Mouse (Mus musculus) kidney, adult 8-10 months (tissue): ENCODE measurements around the gene Gstp3.
"Not testable (repeated sequence)": the region's sequence is repeated elsewhere in the genome, so short reads cannot be mapped to it uniquely, and the experiment has no call there.

Source experiments
- DNase-seq, 2 experiments: peaks; one replicate each; pipeline ENCODE4 v3.0.0; 2022

Gene Gstp3

GRCm38 (mm10) chr19:4088146-4088545 is 28.8 kb upstream of the Gstp3 start:
- no peak for DNase-seq

- no peak for DNase-seq
Observed at GRCm38 (mm10) chr19:4087090-4087489, 27.7 kb upstream of the Gstp3 start.

GRCm38 (mm10) chr19:4086156-4086555 is 26.8 kb upstream of the Gstp3 start:
- DNase-seq, result no peak

DNA sequence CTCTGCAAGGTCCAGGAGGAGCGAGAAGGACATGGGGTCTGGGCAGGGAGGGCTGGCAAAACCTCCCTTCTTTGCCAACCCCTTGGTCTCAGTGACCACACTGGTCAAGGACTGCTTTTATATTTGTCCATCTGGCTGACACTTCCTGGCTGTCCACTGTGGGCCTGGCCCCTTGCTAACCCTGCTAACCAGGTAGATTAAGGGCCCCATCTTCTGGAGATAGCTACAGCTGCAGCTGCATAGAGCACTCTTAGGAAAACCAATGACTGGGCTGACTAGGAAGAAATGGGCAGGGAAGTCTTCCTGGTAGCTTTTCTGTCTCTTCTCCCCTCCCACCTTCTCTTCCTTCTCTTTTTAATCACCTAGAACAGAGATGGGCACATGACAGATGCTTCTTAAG is 25.6 kb upstream of the Gstp3 start:
- peak in 1 of 2 experiments; percentile 57 for DNase-seq

DNA sequence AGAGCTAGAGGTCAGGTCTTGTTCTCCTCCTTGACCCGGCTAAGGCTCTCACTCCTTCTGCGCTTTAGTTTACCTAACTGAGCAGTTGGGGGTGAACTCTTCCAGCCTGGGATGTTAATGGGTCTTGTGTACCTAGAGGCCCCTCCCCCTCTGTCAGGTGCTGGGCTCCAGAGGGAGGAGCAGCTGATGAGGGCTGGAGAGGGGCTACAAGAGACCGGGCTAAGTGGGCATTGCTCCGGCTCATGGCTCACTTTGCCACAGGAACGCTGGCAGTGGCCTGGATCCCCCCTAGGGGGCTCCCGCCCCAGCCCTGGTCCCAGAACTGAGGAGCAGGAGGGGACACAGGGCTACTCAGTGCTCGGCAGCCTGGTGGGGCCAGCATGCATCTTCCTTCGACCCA is 24.5 kb upstream of the Gstp3 start:
- DNase-seq, result no peak

GRCm38 (mm10) chr19:4083316-4083715 is 23.9 kb upstream of the Gstp3 start:
- no peak for DNase-seq

- no peak for DNase-seq
Observed at GRCm38 (mm10) chr19:4082219-4082965, 23.0 kb upstream of the Gstp3 start.

DNA sequence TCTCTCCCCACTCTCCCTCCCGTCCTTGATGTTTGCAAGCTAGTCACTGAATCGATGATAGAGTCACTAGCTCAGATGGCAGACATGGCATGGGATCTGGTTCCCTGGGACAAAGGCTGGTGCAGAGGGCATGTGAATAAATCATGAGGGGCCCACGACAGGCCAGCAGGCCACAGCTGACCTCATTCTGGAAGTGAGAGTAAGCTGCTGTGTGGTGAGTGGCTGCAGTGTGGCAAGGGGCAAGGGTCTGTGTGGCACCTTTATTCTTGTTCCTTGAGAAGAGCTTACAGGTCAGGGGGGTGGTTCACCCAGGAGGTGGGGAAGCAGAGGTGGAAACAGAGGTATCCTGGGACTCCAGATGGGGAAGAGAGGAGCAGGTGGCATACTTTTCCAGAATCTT is 22.0 kb upstream of the Gstp3 start, which contains the start of gene Cabp2:
Gene Cabp2, plus strand, starts transcription at position 185 of the 400 bp plus-strand sequence.
- no peak for DNase-seq

- DNase-seq, result no peak
Observed at GRCm38 (mm10) chr19:4080511-4081009, 21.2 kb upstream of the Gstp3 start.

DNA sequence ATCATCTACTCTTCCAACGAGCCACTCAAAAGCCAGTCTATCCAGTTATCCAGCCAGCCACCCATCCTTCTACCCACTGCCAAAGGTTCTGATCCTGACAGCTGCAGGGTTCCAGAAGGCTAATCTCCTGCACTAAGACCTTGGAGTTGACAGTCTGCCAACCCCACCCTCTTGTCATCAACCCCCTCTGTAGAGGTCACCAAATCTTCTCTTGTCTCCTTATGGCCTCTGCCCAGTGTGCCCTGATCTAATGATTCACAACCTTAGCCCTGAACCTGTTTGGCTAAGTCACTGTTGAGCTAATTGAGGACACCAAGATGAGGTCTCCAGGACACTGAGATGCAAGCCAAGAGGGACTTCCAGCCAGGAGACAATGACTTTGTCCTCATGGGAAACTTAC is 20.2 kb upstream of the Gstp3 start:
- no peak for DNase-seq

- DNase-seq, result peak; percentile 56 to 66
Observed at GRCm38 (mm10) chr19:4075531-4075930, 16.2 kb upstream of the Gstp3 start.

DNA sequence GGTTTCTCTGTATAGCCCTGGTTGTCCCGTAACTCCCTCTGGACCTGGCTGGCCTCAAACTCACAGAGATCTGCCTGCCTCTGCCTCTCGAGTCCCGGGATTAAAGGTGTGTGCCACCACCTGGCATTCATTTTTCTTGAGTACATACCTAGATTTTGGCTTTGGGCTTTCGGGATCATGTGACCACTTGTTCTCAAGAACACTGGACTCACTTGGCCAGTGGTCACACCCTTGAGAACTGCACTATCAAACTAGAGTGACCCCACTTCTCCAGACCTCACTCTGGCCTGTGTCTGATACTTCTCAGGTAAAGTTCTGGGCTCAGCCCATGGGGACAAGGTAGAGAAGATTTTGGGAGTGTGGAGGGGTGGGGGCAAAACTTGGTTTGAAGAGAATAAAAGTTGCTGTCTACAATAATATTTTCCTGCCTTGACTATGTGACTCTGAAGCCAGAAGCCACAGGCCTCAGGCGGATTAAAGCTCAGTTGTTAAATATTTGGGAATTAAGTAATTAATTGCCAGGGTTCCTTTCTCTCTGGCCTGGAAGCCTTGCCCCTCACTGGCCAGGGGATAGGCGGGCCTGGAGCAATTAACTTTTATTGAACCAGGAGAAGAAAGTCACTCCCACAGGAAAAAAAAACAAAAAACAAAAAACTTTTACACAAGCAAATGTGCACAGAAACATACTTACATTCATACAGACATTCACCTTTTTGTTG is 13.5 kb upstream of the Gstp3 start:
- DNase-seq, result peak; percentile 51 to 56

DNA sequence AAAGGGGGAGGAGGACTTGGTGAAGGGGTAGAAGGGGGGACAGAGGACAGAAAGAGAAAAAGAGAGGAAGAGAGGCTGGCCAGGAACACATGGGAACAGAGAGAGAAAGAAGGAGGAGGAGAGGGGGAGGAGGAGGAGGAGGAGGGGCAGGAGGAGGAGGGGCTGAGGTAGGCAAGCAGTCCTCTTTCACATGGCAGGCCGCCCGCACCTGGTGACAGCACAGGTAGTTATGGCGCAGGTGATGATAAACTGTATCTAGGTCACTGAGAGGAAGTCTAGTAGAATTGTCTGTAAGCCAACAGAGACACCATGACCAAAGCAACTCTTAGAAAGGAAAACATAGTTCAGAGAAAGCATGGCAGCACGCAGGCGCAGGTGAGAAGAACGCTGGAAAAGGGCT is 12.0 kb upstream of the Gstp3 start:
- DNase-seq, result no peak

- DNase-seq, result no peak
Observed at GRCm38 (mm10) chr19:4070756-4071155, 11.4 kb upstream of the Gstp3 start.

GRCm38 (mm10) chr19:4070311-4070710 is 10.9 kb upstream of the Gstp3 start:
- DNase-seq, result no peak

- DNase-seq, result no peak
Observed at GRCm38 (mm10) chr19:4068717-4069410, 9.5 kb upstream of the Gstp3 start.

- DNase-seq, result not testable (repeated sequence)
Observed at GRCm38 (mm10) chr19:4068242-4068641, 8.9 kb upstream of the Gstp3 start.

DNA sequence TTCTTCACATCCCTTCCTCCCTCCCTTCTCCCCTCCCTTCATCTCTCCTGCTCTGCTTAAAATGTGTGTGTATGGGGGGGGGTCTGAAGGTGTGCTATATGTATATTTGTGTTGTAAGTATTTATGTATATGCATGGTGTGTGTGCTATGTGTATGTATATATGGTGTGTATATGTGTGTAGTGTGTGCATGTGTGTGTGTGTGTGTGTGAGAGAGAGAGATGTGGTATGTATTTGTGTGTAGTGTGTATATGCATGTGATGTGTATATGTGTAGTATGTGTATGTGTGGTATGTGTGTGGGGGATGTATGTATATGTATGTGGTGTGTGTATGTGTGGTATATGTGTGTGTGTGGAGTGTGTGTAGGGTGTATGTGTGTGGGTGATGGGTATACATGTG is 7.5 kb upstream of the Gstp3 start:
- DNase-seq, result no peak

- peak in 1 of 2 experiments; percentile 51 for DNase-seq
Observed at GRCm38 (mm10) chr19:4066280-4066679, 6.9 kb upstream of the Gstp3 start.

GRCm38 (mm10) chr19:4064501-4064900 is 5.1 kb upstream of the Gstp3 start:
- DNase-seq, result not testable (repeated sequence)

GRCm38 (mm10) chr19:4063357-4063756 is 4.0 kb upstream of the Gstp3 start:
- not testable (repeated sequence) for DNase-seq

DNA sequence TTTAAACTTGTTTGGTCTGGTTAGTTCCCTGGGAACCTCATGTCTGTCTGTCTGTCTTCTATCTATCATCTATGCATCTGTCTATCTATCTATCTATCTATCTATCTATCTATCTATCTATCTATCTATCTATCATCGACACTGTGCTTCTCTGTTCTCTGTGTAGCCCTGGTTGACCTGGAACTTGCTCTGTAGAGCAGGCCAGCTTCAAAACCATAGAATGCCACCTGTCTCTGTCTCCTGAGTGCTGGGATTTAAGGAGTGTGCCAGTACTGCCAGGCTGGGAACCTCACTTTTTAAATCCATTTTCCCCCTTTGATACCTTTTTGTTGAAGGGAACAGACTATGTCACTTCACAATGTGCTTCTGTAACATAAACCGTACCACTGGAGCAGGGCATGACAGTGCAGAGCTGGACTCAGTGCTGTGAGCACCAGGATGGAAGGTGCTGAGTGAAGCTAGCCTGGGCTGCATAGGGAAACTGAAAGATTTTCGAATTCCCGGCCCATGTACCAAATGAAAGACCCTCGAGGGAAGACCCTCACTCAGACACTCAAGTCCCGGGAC is 1.6 kb upstream of the Gstp3 start:
- DNase-seq, result no peak
